Mouse (Mus musculus): ENCODE data around the gene Smim17.
"Not testable (repeated sequence)": the region's sequence is repeated elsewhere in the genome, so short reads cannot be mapped to it uniquely, and the experiment has no call there.

The Smim17 gene

DNA sequence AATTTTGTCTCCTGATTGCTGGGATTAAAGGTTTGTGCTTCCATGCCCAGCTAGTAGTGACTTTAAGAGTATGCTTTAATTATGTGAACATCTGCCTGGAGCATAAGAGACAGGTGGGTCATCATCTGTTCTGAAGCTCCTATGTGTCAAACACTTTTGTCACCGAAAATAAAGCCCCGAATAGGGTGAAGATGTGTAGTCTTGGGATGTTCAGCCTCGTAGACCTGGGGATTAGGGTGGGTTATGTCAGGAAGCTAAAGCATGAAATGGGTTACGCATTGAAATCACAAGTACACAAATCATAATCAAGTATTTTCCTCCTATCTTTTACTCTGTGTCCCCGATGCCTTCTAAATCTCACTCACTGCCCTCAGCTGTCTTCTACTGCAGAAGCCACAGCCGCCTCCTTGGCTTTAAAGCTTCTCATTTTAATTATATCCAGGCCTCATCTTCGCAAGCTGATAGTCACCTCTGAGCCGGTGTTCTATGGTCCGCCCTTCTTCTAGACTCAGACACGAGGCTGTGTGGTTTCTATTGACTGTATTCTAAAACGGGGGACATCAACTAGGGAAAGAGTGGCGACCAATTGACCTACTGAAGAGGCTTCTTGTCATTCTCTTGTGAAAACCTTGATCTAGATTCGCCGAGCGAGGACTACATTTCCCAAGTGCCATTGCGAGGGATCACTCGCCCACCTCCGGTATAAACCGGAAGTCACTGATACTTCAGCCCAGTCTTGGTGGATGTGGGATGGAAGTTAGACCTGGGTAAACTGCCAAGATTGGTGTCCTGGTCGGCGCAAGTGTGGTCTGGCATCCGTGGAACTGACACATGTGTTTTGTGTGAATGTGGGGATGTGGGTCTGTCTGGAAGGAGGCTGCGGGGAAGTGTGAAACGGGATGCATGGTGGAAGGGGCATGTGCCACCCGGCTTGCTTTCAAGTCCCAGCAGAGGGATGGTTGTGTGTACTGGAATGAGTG lies at the start of gene Smim17:
Smim17 (plus strand) TSS at position 720 of the 980 bp plus-strand sequence.
- peak; percentile 56 for DNase-seq (ENCODE audit: low read depth, low spot score)

DNA sequence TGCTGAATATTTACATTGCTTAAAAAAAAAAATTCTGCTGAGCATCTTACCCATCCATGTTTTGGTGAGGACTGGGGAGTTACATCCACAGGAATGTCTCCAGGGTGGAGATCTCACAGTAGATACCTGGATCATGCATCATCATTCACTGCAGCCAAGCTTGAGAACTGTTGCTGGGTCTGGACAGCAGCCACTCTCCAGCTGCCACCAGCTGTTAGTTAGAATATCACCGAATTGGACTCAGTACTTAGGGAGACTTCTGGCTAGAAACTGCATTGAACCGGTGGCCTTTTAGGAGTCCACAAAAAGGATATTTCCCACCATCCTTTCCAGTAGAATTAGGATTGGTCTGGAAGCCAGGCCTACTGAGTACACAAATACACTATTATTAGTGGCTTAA lies 40.4 kb upstream of the Smim17 start:
- DNase-seq (ENCODE audit: low read depth, low spot score): no peak

DNA sequence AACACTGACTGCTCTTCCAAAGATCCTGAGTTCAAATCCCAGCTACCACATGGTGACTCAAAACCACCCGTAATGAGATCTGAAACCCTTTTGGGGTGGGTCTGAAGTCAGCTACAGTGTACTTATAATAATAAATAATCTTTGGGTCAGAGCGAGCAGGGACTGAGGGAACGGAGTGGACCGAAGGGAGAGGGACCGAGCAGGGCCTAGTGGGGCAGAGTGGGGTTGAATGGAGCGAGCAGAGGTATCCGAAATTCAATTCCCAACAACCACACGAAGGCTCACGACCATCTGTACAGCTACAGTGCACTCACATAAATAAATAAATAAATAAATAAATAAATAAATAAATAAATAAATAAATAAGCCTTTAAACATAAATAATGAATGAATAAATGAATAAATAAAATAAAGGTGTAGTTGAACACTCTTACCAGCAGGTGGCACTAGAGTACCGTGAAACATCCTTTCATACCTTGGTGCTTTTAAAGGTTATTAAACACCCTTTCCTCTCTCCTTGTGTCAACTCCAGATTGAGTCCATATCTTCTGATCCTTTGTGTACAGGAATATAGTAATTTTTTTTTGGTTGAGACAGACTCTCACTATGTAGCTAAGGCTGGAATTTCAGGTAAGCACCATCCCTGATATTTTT lies 39.5 kb upstream of the Smim17 start:
- peak; percentile 87 for DNase-seq (ENCODE audit: low read depth, low spot score)

DNA sequence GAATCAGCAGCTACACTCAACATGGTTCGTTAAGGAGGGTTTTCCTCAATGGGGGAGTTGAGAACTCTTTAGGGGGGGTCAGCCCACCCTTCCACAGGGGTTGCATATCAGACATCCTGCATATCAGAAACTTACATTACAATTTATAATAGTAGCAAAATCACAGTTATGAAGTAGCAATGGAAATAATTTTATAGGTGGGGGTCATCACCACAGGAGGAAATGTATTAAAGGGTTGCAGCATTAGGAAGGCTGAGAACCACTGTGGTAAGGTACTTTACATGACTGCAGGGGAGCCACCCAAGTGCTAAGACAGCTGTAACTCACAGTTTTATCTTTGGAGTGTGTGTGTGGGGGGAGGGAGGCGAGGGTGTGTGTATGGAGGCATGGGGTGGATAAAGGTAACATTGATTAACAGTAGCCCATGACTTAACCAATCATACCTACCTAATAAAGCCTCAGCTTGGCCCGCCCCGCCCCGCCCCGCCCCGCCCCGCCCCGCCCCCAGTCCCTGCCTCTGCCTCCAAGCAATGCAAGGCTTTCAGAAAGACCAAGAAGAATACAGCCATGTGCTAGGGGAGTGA lies 37.9 kb upstream of the Smim17 start:
- no peak for DNase-seq (ENCODE audit: low read depth, low spot score)

DNA sequence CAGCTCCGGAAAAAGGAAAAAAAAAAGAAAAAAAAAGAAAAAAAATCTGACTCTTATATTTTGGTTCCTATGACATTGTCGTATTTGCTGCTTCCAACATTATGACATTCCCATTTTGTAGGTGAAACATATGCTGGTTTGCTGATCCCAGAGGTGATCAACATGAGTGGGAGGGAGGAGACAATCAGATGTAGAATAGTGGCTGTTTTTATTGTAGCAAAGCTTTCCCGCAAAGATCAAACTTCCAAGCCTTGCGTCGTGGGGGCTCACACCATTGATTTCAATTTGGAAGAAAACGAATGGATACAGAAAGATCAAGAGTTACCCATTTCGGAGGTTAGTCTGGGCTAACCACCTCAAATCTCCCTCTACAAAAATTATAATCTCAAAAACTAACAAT lies 36.8 kb upstream of the Smim17 start:
- no peak for DNase-seq (ENCODE audit: low read depth, low spot score)

DNA sequence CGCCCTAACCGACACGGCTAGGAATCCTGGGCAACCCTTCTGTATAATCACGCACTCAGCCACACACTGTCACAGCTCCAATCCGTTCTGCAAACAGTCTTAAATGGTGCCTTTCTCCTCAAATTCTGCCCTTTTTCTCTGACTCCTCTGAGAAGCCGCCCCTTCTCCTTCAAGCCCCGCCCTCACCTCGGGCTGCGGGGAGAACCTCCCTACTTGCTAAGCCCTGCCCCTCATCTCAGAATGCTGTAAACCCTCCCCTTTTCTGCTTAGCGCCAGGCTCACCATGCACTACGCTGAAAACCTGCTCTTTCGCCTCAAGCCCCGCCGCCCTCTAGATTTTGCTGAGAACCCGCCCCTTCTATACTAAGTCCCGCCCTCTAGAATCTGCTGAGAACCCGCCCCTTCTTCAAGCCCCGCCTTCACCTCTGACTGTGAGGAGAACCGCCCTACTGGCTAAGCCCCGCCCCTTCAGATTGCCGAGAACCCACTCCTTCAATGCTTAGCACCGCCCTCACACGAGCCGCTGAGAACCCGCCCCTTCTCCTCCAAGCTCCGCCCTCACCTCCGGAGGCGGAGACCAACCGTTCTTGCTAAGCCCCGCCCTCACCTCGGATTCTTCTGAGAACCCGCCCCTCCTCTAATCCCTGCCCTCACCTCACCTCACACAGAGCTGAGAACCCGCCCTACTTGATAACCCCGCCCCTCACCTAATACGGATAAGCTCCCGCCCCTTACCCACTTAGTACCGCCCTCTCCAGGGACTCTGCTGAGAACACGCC lies 36.1 kb upstream of the Smim17 start:
- DNase-seq (ENCODE audit: low read depth, low spot score): peak; percentile 98

DNA sequence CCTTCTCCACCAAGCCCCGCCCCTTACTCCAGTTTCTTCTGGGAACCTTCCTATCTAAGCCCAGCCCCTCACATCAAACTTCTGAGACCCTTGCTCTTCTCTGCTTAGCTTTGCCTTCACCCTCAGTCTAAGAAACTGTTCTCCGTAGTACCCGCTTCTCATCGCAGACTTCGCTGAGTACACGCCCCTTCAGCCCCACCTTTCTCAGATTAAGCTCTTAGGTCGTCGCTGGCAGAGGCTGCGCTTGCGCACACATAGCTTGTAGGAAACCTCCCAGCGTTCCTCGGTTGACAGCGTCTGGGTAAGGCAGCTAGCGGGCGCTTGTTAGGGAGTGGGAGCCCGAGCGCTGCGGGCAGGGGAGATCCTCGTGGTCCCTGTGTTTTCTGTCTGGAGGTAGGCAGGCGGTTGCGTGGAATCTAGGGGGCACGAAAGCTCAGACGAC lies 35.4 kb upstream of the Smim17 start, which contains the start of gene Zfp78:
Zfp78 (plus strand) TSS at position 234 of the 442 bp plus-strand sequence.
- peak; percentile 94 for DNase-seq (ENCODE audit: low read depth, low spot score)

DNA sequence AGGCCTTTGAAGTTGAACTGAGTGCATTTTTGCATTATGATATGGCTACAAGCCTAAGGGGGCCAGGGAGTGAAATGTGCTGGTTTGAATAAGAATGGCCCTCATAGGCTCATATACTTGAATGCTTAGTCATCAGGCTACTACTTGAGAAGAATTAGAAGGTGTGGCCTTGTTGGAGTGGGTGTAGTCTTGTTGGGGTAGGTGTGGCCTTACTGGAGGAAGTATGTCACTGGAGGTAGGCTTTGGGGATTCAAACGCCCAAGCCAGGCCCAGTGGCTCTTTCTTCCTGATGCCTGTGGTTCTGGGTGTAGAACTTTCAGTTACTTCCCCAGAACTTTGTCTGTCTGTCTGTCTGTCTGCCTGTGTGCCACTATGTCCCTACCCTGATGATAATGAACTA lies 33.8 kb upstream of the Smim17 start:
- DNase-seq (ENCODE audit: low read depth, low spot score): no peak

DNA sequence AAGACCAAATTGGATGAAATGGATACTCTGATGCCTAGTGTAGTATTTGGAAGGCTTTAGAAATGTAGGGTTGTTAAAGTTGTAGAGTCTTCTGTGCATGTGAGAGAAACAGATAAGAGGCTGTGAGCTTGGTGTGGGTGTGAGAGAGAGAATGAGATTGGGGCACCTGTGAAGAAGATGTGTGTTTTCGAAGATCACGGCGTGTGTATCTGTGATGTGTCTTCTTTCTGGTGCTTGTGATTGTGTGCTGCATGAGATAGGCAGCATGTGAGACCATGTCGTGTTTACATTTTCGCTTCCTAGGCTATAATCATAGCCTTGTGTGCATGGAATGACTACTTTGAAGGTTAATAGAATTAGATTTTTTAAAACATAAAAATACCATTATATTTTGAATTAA lies 31.3 kb upstream of the Smim17 start:
- no peak for DNase-seq (ENCODE audit: low read depth, low spot score)

DNA sequence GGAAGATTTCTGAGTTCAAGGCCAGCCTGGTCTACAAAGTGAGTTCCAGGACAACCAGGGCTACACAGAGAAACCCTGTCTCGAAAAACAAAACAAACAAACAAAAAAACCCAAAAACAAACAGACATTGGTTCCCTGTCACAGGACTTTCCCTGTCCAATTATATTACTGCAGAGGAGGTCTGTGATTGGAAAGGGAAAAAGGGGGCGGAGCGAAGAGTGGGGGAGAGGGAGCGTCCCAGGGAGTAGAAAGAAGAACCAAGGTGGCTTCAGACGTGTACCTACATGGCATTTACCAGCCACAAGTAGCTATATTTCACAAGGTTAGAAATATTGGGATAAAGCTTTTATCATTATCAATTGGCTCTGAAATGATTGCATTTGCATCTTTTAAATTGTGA lies 30.4 kb upstream of the Smim17 start:
- DNase-seq (ENCODE audit: low read depth, low spot score): not testable (repeated sequence)

DNA sequence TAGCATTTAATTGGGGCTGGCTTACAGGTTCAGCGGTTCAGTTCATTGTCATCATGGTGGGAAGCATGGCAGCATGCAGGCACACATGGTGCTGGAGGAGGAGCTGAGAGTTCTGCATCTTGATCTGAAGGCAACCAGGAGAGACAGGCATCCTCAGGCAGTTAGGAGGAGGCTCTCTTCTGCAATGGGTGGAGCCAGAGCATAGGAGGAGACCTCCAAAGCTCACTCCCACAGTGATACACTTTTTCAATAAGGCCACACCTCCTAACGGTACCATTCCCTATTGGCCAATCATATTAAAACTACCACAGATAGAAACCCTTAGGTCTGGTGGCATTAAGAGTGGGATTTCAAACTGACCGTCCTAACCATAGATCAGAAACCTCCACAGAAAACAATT lies 29.1 kb upstream of the Smim17 start:
- DNase-seq (ENCODE audit: low read depth, low spot score): no peak

DNA sequence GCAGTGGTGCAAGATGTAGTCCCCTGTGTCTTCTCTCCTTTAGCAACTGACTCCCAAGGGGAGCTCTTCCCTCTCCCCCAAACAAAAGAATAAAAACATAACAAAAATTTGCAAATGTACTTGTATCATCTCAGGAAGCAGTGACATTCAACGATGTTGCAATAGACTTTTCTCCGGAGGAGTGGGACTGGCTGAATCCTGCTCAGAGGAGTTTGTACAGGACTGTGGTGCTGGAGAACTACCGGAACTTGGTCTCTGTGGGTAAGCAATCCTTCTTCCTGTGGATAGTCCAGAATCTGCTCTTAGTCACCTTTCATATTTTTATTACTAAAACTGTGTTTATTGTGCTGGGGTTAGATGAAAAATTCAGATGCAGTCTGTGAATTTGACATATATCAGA lies 25.5 kb upstream of the Smim17 start:
- no peak for DNase-seq (ENCODE audit: low read depth, low spot score)

DNA sequence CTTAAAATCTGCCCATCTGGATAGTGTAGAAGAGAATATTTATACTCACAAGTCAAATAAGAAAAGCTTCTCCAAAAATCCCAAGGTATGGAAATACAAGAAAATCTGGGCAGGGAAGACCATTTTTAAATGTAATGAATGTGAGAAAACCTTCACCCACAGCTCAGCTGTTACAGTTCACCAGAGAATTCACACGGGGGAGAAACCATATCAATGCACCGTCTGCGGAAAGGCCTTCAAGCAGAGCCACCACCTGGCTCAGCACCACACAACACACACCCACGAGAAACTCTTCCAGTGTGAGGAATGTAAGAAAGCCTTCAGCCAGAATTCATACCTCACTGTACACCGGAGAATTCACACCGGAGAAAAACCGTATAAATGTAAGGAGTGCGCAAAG lies 20.1 kb upstream of the Smim17 start:
- no peak for DNase-seq (ENCODE audit: low read depth, low spot score)

DNA sequence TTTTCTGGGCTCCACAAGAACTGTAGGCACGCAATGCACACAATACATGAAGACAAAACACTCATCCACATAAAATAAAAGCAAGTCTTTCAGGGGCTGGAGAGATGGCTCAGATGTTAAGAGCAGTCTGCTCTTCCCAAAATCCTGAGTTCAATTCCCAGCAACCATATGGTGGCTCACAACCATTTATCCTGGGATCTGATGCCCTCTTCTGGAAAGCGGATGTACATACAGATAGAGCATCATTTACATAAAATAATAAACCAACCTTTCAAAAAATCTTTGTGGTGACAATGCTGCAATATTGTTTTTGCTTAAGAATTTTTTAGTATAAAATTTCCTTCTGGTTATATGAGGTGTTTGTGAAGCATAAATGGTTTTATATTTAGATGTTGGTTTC lies 17.1 kb upstream of the Smim17 start:
- no peak for DNase-seq (ENCODE audit: low read depth, low spot score)

DNA sequence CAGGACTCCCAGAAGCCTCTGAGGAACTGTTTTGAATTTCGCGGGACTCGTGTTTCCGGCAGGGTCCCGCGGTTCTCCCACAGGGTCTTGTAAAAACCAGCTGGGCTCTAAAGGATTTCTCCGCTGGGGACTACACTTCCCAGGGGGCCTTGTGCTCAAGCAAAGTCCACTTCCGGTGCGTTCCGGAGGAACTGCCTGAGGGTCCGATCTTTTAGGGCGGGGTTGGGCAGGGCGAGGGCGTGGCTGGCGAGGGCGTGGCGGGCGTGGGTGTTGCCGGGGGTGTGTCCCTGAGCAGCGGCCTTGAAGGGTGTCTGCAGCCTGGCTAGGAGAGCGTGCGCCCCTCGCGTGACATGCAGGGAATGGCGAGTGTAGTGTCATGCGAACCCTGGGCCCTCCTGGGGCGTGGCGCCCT lies 15.5 kb upstream of the Smim17 start, which contains the start of gene Zfp28:
Zfp28 (plus strand) TSS at position 252 of the 412 bp plus-strand sequence.
- DNase-seq (ENCODE audit: low read depth, low spot score): peak; percentile 98

DNA sequence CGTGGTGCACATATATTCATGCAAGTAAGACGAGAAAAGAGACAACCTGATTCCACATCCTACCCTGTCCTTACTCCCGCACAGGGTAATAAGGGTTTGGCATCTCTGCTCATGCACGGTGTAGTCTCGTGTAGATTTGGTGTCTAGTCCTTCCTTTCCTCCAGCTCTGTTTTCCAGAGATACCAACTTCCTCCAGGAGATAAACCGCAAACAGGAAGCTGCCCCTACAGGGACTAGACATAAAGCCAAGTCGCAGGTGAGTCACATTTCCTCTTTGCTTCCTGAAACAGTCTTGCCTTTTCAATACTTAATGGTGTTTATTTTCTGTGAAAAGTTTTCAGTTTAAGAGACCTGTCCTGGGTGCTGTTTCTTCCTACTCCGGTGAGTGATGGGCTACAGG lies 14.5 kb upstream of the Smim17 start:
- no peak for DNase-seq (ENCODE audit: low read depth, low spot score)

DNA sequence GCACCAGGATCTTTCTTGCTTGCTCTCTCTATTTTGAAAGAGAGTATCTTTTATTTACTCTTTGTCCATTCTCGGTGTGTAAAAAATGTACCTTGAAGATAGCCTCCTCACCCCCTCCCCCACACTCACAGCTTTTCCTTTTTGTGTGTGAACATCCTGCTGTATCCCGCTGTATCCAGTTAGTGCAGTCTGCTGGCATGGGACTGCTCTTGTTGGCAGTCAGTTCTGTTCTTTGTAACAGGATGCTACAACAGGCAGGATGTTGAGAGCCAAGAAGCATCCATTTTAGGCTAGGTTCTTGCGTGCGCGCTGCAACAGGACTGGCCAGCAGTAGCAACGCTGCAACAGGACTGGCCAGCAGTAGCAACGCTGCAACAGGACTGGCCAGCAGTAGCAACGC lies 11.5 kb upstream of the Smim17 start:
- DNase-seq (ENCODE audit: low read depth, low spot score): no peak

DNA sequence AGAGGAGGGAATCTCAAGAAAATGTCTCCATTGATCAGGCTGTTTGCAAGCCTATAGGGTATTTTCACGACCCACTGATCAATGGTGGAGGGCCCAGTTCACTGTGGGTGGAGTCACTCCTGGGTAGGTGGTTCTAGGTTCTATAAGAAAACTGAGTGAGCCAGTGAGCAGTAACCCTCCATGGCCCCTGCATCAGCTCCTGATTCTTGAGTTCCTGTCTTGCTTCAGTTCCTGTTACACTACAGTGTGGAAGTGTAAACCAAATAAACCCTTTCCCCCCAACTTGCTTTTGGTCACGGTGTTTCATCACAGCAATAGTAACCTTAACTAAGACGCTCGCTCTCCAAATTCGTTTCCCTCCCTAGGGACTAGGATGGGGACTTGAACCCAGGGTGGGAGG lies 9.5 kb upstream of the Smim17 start:
- no peak for DNase-seq (ENCODE audit: low read depth, low spot score)

DNA sequence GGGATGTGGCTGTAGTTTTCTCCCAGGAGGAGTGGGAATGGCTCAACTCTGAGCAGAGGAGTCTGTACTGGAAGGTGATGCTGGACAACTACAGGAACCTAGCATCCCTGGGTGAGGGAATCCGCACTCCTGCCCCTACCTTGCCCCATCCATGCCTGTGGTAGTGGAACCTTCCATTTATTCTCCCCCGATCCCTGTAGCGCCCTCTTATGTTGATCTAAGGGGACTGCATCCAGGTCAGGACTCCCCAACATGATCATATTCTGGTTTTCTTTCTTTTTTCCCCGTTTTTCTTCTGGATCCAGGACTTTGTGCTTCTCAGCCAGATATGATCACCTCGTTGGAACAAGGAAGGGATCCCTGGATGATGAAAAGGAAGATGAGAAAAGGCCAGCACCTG lies 9.1 kb upstream of the Smim17 start:
- no peak for DNase-seq (ENCODE audit: low read depth, low spot score)

DNA sequence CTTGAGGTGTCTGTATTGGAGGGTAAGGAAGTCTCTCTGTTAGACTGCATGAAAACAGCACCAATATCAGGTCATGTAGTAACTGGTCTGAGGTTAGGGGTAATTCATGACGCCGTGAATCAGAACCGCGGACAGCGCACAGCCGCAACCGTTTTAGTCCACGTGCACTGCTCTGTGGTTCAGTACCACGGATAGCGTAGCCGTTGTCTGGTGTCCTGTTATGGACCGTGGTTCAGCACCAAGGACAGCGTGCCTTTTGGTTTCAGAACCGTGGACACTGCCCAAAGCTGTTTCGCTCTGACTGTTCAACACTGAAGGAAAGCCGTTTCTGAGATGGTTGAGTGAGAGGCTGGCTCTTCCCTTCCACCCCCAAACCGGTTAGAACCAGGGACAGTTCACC lies 11.5 kb downstream of the Smim17 start, which contains the start of gene Gm20715:
Gm20715 (plus strand) TSS at position 235 of the 400 bp plus-strand sequence.
- DNase-seq (ENCODE audit: low read depth, low spot score): peak; percentile 97

Data from mesoderm, embryonic 11.5 days (tissue).